Mouse (Mus musculus): ENCODE measurements around the gene Defa33. TPM values are rescaled to one million over a fixed set of nuclear protein-coding genes. Genes with fewer than 3 reads are reported as not detected.
"Not testable (repeated sequence)": the region's sequence is repeated elsewhere in the genome, so short reads cannot be mapped to it uniquely, and the experiment has no call there.

Defa33 gene
- total RNA-seq (2012; rRNA removed) (not detected in 2 replicates), total RNA-seq (2014; rRNA removed) (not detected in 2 replicates), polyA plus RNA-seq (2012; ENCODE audit: insufficient read length, low read depth) (not detected in 2 replicates)

GRCm38 (mm10) chr8:21391511-21391910, at the start of gene Defa33:
Defa33 (plus strand) TSS chr8:21391811.
- H3K79me2 ChIP-seq (replicated peaks; ENCODE audit: control insufficient read depth, extremely low read depth, insufficient read depth, poor library complexity, severe bottlenecking); H3K4me2 ChIP-seq (ENCODE audit: insufficient read depth, low read depth, poor library complexity, severe bottlenecking); dilution Hi-C loops (cut with MboI; ENCODE audit: extremely low pct_ligation_motif_present, extremely low pct_unique_long_range_greater_than_20kb, low sequenced_read_pairs); H3K27ac ChIP-seq (ENCODE audit: insufficient read depth, low read depth); DNase-seq (ENCODE audit: extremely low read depth); H3K27me3 ChIP-seq (replicated peaks); H3K4me3 ChIP-seq (replicated peaks in 1 of 3; ENCODE audit: low read depth in 2 of 3, low read length in 2 of 3, poor library complexity in 1 of 3); H3K4me1 ChIP-seq (ENCODE audit: control insufficient read depth in 1 of 2, insufficient read depth in 2 of 2); H3K9me3 ChIP-seq (replicated peaks; ENCODE audit: low read length); H3K36me3 ChIP-seq (replicated peaks in 1 of 2; ENCODE audit: control insufficient read depth in 1 of 2, insufficient read depth in 1 of 2, low read length in 1 of 2); H3K9ac ChIP-seq (ENCODE audit: insufficient read depth, low read depth); in situ Hi-C loops (cut with MboI; ENCODE audit: low pct_ligation_motif_present, low pct_unique_long_range_greater_than_20kb, low sequenced_read_pairs): not testable (repeated sequence)

GRCm38 (mm10) chr8:21378215-21378614, 13.4 kb upstream of the Defa33 start, which contains the start of gene Defa2:
Defa2 (plus strand) TSS chr8:21378515.
- DNase-seq (ENCODE audit: extremely low read depth); H3K27me3 ChIP-seq (replicated peaks); H3K4me2 ChIP-seq (ENCODE audit: insufficient read depth, low read depth, poor library complexity, severe bottlenecking); H3K27ac ChIP-seq (ENCODE audit: insufficient read depth, low read depth); dilution Hi-C loops (cut with MboI; ENCODE audit: extremely low pct_ligation_motif_present, extremely low pct_unique_long_range_greater_than_20kb, low sequenced_read_pairs); H3K4me3 ChIP-seq (replicated peaks in 1 of 3; ENCODE audit: low read depth in 2 of 3, low read length in 2 of 3, poor library complexity in 1 of 3); in situ Hi-C loops (cut with MboI; ENCODE audit: low pct_ligation_motif_present, low pct_unique_long_range_greater_than_20kb, low sequenced_read_pairs); H3K9ac ChIP-seq (ENCODE audit: insufficient read depth, low read depth); H3K9me3 ChIP-seq (replicated peaks; ENCODE audit: low read length); H3K79me2 ChIP-seq (replicated peaks; ENCODE audit: control insufficient read depth, extremely low read depth, insufficient read depth, poor library complexity, severe bottlenecking); H3K36me3 ChIP-seq (replicated peaks in 1 of 2; ENCODE audit: control insufficient read depth in 1 of 2, insufficient read depth in 1 of 2, low read length in 1 of 2); H3K4me1 ChIP-seq (ENCODE audit: control insufficient read depth in 1 of 2, insufficient read depth in 2 of 2): not testable (repeated sequence)

GRCm38 (mm10) chr8:21427111-21427510, 35.5 kb downstream of the Defa33 start, which contains the start of gene Defa36:
Defa36 (plus strand) TSS chr8:21427411.
- H3K4me1 ChIP-seq (ENCODE audit: control insufficient read depth in 1 of 2, insufficient read depth in 2 of 2); H3K79me2 ChIP-seq (replicated peaks; ENCODE audit: control insufficient read depth, extremely low read depth, insufficient read depth, poor library complexity, severe bottlenecking); dilution Hi-C loops (cut with MboI; ENCODE audit: extremely low pct_ligation_motif_present, extremely low pct_unique_long_range_greater_than_20kb, low sequenced_read_pairs); in situ Hi-C loops (cut with MboI; ENCODE audit: low pct_ligation_motif_present, low pct_unique_long_range_greater_than_20kb, low sequenced_read_pairs); H3K27ac ChIP-seq (ENCODE audit: insufficient read depth, low read depth); H3K9me3 ChIP-seq (replicated peaks; ENCODE audit: low read length); H3K4me2 ChIP-seq (ENCODE audit: insufficient read depth, low read depth, poor library complexity, severe bottlenecking); H3K9ac ChIP-seq (ENCODE audit: insufficient read depth, low read depth); H3K27me3 ChIP-seq (replicated peaks); H3K36me3 ChIP-seq (replicated peaks in 1 of 2; ENCODE audit: control insufficient read depth in 1 of 2, insufficient read depth in 1 of 2, low read length in 1 of 2); DNase-seq (ENCODE audit: extremely low read depth); H3K4me3 ChIP-seq (replicated peaks in 1 of 3; ENCODE audit: low read depth in 2 of 3, low read length in 2 of 3, poor library complexity in 1 of 3): not testable (repeated sequence)

Other genes with a start within 250 kb of the Defa33 start
- gene Defa22, start 229.5 kb upstream of the Defa33 start, total RNA-seq (2012; rRNA removed) = not detected in 2 replicates
- not detected in 2 replicates for gene Defa22, start 229.5 kb upstream of the Defa33 start, total RNA-seq (2014; rRNA removed)
- gene Defa22, start 229.5 kb upstream of the Defa33 start, polyA plus RNA-seq (2012; ENCODE audit: insufficient read length, low read depth) = not detected in 2 replicates
- gene Defa31, start 200.2 kb upstream of the Defa33 start, total RNA-seq (2012; rRNA removed) = not detected in 2 replicates
- not detected in 2 replicates for gene Defa31, start 200.2 kb upstream of the Defa33 start, total RNA-seq (2014; rRNA removed)
- gene Defa31, start 200.2 kb upstream of the Defa33 start, polyA plus RNA-seq (2012; ENCODE audit: insufficient read length, low read depth) = not detected in 2 replicates
- not detected in 2 replicates for gene Gm15293, start 190.2 kb upstream of the Defa33 start, total RNA-seq (2012; rRNA removed)
- not detected in 2 replicates for gene Gm15293, start 190.2 kb upstream of the Defa33 start, total RNA-seq (2014; rRNA removed)
- not detected in 2 replicates for gene Gm15293, start 190.2 kb upstream of the Defa33 start, polyA plus RNA-seq (2012; ENCODE audit: insufficient read length, low read depth)
- not detected in 2 replicates for gene Gm15292, start 142.1 kb upstream of the Defa33 start, total RNA-seq (2012; rRNA removed)
- gene Gm15292, start 142.1 kb upstream of the Defa33 start, total RNA-seq (2014; rRNA removed) = not detected in 2 replicates
- not detected in 2 replicates for gene Gm15292, start 142.1 kb upstream of the Defa33 start, polyA plus RNA-seq (2012; ENCODE audit: insufficient read length, low read depth)
- not detected in 2 replicates for gene Defa27, start 76.3 kb upstream of the Defa33 start, total RNA-seq (2012; rRNA removed)
- not detected in 2 replicates for gene Defa27, start 76.3 kb upstream of the Defa33 start, total RNA-seq (2014; rRNA removed)
- not detected in 2 replicates for gene Defa27, start 76.3 kb upstream of the Defa33 start, polyA plus RNA-seq (2012; ENCODE audit: insufficient read length, low read depth)
- not detected in 2 replicates for gene Defa29, start 64.8 kb upstream of the Defa33 start, total RNA-seq (2012; rRNA removed)
- gene Defa29, start 64.8 kb upstream of the Defa33 start, total RNA-seq (2014; rRNA removed) = not detected in 2 replicates
- gene Defa29, start 64.8 kb upstream of the Defa33 start, polyA plus RNA-seq (2012; ENCODE audit: insufficient read length, low read depth) = not detected in 2 replicates
- not detected in 2 replicates for gene Defa2, start 13.3 kb upstream of the Defa33 start, total RNA-seq (2012; rRNA removed)
- not detected in 2 replicates for gene Defa2, start 13.3 kb upstream of the Defa33 start, total RNA-seq (2014; rRNA removed)
- gene Defa2, start 13.3 kb upstream of the Defa33 start, polyA plus RNA-seq (2012; ENCODE audit: insufficient read length, low read depth) = not detected in 2 replicates
- not detected in 2 replicates for gene Defa36, start 35.6 kb downstream of the Defa33 start, total RNA-seq (2012; rRNA removed)
- gene Defa36, start 35.6 kb downstream of the Defa33 start, total RNA-seq (2014; rRNA removed) = not detected in 2 replicates
- gene Defa36, start 35.6 kb downstream of the Defa33 start, polyA plus RNA-seq (2012; ENCODE audit: insufficient read length, low read depth) = not detected in 2 replicates
- not detected in 2 replicates for gene Gm7849, start 64.7 kb downstream of the Defa33 start, total RNA-seq (2012; rRNA removed)
- not detected in 2 replicates for gene Gm7849, start 64.7 kb downstream of the Defa33 start, total RNA-seq (2014; rRNA removed)
- not detected in 2 replicates for gene Gm7849, start 64.7 kb downstream of the Defa33 start, polyA plus RNA-seq (2012; ENCODE audit: insufficient read length, low read depth)
- gene Defa20, start 117.4 kb downstream of the Defa33 start, total RNA-seq (2012; rRNA removed) = not detected in 2 replicates
- gene Defa20, start 117.4 kb downstream of the Defa33 start, total RNA-seq (2014; rRNA removed) = not detected in 2 replicates
- not detected in 2 replicates for gene Defa20, start 117.4 kb downstream of the Defa33 start, polyA plus RNA-seq (2012; ENCODE audit: insufficient read length, low read depth)
- gene Defa32, start 137.2 kb downstream of the Defa33 start, total RNA-seq (2012; rRNA removed) = not detected in 2 replicates
- not detected in 2 replicates for gene Defa32, start 137.2 kb downstream of the Defa33 start, total RNA-seq (2014; rRNA removed)
- not detected in 2 replicates for gene Defa32, start 137.2 kb downstream of the Defa33 start, polyA plus RNA-seq (2012; ENCODE audit: insufficient read length, low read depth)
- gene Defa37, start 173.6 kb downstream of the Defa33 start, total RNA-seq (2012; rRNA removed) = not detected in 2 replicates
- not detected in 2 replicates for gene Defa37, start 173.6 kb downstream of the Defa33 start, total RNA-seq (2014; rRNA removed)
- not detected in 2 replicates for gene Defa37, start 173.6 kb downstream of the Defa33 start, polyA plus RNA-seq (2012; ENCODE audit: insufficient read length, low read depth)
- not detected in 2 replicates for gene Defa28, start 191.2 kb downstream of the Defa33 start, total RNA-seq (2012; rRNA removed)
- gene Defa28, start 191.2 kb downstream of the Defa33 start, total RNA-seq (2014; rRNA removed) = not detected in 2 replicates
- not detected in 2 replicates for gene Defa28, start 191.2 kb downstream of the Defa33 start, polyA plus RNA-seq (2012; ENCODE audit: insufficient read length, low read depth)
- not detected in 2 replicates for gene Gm7861, start 202.7 kb downstream of the Defa33 start, total RNA-seq (2012; rRNA removed)
- not detected in 2 replicates for gene Gm7861, start 202.7 kb downstream of the Defa33 start, total RNA-seq (2014; rRNA removed)
- gene Gm7861, start 202.7 kb downstream of the Defa33 start, polyA plus RNA-seq (2012; ENCODE audit: insufficient read length, low read depth) = not detected in 2 replicates
- not detected in 2 replicates for gene Defa26, start 226.4 kb downstream of the Defa33 start, total RNA-seq (2012; rRNA removed)
- not detected in 2 replicates for gene Defa26, start 226.4 kb downstream of the Defa33 start, total RNA-seq (2014; rRNA removed)
- gene Defa26, start 226.4 kb downstream of the Defa33 start, polyA plus RNA-seq (2012; ENCODE audit: insufficient read length, low read depth) = not detected in 2 replicates